Mouse (Mus musculus) R1 (cell line): ENCODE data around the gene Cdk8.
A peak's percentile ranks its signal among the peaks of the same experiment; 100 is the strongest.

Source experiments
- DNase-seq: peaks from one replicate; pipeline ENCODE4 v3.0.0-alpha.2; 2018; ENCODE audit warnings: low read depth, low spot score

Gene Cdk8

DNA sequence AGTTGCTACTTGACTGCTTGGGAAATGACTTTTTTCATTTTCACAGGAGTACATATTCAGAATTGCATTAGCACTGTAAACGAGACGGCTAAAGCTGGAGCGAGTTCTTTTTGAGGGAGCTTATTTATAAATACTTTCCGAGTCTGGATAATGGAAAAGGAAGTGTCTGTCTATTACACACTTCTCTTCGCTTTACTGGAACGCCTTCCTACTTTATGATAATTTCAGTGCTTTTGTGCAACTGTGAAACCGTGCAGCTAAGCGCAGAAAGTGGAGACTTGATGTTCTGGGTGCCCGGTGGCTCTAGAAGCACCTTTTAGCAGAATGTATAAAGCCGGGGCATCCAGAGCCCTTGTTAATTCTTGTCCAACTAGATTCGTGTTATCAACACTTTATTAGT lies 1.8 kb downstream of the Cdk8 start:
- no peak for DNase-seq

DNA sequence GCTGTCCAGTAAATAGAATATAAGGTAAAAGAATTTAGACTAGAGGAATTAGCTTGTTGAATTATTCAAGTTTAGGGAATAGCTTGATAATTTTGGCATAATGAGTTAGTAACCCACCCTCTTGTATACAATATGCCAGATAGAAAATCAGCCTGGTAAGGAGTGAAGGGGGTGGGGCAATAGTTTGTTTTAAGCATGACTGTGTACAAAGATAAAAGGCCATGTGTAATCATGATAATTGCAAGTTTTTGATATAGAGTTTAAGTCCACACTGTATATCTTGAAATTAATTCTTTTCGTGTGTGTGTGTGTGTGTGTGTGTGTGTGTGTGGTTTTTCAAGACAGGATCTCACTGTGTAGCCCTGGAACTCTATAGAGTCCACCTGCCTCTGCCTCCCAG lies 3.3 kb downstream of the Cdk8 start:
- DNase-seq, result no peak

- no peak for DNase-seq
Observed at GRCm38 (mm10) chr5:146238274-146238673, 7.2 kb downstream of the Cdk8 start.

DNA sequence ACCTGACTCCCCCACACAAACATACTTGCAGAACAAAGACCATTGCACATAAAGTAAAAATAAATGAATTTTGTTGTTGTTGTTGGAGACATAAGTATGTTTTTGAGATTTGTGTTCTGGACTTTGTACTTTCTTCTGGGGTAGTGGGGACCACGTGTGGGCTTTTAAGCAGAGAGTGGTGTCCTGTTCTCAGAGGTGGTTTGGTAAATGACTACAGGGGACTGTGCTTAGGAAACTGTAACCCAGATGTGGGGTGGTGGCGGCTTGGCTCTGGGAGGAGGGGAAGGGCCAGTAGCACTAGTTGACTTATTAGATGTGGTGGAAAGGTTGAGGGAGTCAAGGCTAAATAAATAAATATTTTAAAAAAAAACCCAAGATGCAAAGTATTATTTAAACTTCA lies 9.7 kb downstream of the Cdk8 start:
- DNase-seq, result no peak

DNA sequence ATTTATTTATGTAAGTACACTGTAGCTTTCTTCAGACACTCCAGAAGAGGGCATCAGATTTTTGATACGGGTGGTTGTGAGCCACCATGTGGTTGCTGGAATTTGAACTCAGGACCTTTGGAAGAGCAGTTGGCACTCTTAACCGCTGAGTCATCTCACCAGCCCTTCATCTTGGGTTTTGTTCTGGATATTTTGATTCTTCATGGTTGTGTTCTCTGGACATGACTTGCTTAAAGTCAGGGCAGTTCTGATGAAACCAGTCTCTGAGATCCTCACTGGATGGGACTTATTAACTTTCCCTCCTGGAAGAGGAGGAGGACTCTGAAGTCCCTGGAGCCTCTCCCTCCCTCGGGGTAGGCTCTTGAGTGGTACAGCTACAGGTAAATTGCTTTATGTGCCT lies 10.2 kb downstream of the Cdk8 start:
- DNase-seq, result no peak

DNA sequence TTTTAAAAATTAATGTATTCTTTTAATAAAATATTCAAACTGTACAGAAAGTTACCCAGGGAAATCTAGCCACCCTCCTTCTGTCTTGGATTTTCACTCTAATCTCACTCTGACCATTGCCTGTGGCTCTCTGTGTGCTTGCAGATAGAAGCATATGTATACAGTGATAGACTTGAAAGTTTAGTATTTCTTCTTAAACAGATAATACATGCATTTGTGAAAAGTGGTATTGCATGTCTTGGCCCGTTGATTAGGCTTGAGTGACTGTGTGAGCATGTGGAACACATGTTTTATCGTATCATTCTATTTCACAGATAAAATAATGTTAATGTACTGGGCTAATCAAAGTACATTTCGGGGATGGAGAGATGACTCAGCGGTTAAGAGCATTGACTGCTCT lies 14.2 kb downstream of the Cdk8 start:
- no peak for DNase-seq

DNA sequence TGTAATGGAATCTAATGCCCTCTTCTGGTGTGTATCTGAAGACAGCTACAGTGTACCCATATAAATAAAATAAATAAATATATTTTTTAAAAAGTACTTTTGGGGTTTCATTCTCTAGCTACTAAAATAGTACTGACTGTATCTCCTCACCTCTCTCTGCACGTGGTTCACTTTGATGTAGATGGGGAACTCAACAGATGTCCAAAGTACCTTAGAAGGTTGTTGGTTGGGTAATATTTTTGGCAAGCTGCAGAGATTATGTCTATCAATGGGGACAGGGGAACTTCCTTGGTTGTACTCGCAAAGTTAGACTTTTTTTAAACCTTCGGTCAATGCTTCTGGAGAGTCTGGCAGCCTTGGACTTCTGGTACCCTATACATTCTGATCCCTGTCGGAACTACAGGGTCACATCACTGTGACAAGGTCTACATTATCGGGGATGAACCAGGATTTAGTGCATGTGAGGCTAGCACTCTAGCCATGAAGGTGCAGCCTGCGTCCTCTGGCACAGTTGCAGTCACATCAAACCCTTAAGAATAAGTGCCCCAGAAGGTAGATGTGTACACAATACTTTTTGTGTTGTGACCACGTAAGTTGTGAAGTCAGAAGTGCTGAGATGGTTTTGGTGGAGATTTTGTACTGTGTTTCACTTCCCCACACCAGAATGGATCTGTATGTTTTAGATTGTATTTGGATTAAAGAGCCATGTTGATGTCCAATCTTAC lies 14.8 kb downstream of the Cdk8 start:
- no peak for DNase-seq

- DNase-seq, result no peak
Observed at GRCm38 (mm10) chr5:146246386-146246785, 15.4 kb downstream of the Cdk8 start.

DNA sequence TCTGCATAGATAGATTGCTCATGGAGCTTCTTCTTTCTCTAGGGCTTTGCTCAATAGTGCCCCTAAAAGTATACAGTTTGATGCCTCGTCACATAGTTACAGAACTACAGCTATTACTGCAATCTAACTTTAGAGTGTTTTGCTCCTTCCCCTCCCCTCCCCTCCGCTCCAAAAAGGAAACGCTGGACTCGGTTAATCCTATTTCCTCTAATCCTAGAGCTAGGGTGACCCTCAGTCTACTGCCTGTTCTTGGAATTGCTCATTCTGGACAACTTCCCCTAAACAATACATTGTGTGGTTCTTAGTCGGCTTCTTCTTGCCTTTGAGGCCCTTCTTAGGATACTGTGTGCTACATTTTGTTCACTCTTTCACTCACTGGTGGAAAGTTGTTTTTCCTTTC lies 16.7 kb downstream of the Cdk8 start:
- no peak for DNase-seq

- DNase-seq, result no peak
Observed at GRCm38 (mm10) chr5:146248746-146249145, 17.7 kb downstream of the Cdk8 start.

- peak; percentile 35 for DNase-seq
Observed at GRCm38 (mm10) chr5:146250369-146251075, 19.5 kb downstream of the Cdk8 start.

DNA sequence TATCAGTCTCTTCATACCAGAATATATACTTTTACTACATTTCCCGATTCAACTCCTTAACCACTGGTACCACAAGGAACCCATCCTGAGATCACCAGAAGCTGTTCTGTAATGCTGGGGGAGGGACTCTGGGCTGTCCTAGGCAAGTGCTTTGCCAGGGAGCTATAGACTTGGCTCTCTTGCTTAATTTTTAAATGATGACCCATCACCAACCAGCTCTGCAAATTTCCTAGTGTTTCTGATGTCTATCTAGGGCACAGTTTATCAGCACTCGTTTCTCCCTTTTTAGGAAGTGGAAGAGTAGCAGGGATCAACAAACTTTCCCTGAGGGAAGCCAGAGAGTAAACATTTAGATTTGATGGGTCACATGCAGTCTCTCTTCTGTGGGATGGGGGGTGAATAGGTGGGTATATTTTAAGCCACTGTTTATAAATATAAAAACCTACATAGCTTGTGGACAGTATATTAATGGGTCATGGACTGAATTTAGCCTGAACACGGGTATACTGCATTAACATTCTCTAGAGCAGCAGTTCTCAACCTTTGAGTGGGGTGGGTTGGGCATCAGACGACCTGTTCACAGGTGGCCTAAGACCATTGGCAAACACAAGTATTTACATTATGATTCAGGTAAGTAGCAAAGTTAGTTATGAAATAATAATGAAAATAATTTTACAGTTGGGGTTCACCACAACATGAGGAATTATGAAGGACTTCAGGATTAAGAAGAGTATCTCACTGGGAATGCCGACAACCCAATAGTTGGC lies 20.8 kb downstream of the Cdk8 start:
- no peak for DNase-seq

DNA sequence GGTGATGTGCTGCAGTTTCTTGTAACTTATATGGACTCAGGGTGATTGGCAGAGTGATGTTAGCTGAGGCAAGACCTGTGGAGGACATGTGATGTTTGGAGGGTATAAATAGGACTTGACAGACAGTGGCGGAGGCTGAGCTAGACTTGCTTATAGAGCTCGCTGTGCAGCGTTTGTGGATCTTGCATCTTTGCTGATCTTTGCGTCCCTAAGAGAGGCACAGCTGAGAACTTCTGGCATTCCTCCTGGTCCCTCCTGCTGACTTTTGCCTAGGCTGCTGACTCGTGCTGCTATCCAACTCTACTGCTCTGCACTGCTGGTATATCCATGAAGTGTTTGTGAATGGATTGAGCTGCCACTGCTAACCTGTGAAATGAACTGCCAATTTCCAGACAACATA lies 22.6 kb downstream of the Cdk8 start:
- DNase-seq, result no peak

DNA sequence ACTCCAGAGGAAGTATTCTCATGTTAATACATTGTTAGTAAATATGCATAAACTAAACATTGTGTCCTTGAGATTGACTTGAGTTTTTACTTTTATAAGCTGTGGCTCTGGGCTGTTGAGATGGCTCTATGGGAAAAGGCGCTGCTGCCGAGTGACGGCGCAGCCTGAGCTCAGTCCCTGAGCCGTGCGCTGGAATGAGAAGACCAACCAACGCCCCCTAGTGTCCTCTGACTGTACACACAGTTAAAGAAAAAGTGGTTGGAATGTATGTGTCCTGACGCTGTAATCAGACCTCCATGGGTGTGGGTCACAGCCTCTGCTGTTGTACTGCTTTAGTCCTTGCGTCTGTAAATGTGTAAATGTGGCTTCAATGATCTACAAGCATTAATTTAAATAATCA lies 29.0 kb downstream of the Cdk8 start:
- peak; percentile 89 for DNase-seq

- peak; percentile 25 for DNase-seq
Observed at GRCm38 (mm10) chr5:146265934-146266591, 35.0 kb downstream of the Cdk8 start.

- DNase-seq, result no peak
Observed at GRCm38 (mm10) chr5:146267776-146268175, 36.7 kb downstream of the Cdk8 start.

GRCm38 (mm10) chr5:146270593-146270992 lies 39.6 kb downstream of the Cdk8 start:
- peak; percentile 32 for DNase-seq

DNA sequence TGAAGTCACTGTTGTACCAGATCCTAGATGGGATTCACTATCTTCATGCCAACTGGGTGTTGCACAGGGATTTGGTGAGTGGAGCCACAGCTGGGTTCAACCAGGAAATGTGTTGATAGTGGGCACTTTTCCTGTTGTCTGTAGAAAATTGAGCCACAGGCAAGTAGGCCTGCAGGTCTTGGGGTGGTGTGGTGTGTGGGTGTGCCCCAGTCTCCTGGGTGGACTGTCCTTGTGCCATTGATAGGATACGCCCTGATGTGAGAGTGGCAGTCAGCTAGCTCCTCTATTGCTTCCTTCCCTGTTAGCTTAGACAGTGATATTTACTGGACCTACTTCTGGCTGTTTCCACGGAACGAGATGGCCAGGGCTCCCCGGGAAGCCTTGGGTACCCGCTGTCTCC lies 40.6 kb downstream of the Cdk8 start:
- DNase-seq, result no peak

DNA sequence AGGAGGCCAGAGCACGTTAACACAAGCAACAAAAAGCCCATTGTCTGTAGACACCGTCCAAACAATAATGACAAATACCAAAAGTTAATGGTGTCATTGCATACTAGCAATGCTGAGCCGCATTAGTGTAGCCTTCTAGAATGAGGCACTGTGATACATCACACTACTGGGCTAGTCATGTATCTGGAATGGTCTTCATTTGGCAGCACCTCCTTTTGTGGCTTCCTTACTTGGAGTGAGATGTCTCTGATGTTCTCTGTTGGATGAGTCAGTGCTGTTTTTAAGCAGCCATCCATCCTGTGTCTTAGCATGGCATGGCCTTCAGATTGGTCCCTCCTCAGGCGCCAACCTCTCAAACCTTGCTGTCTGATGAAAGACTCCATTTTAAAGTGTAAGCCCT lies 42.1 kb downstream of the Cdk8 start:
- no peak for DNase-seq

- no peak for DNase-seq
Observed at GRCm38 (mm10) chr5:146274420-146275045, 43.5 kb downstream of the Cdk8 start.

- DNase-seq, result no peak
Observed at GRCm38 (mm10) chr5:146277513-146277912, 46.5 kb downstream of the Cdk8 start.

DNA sequence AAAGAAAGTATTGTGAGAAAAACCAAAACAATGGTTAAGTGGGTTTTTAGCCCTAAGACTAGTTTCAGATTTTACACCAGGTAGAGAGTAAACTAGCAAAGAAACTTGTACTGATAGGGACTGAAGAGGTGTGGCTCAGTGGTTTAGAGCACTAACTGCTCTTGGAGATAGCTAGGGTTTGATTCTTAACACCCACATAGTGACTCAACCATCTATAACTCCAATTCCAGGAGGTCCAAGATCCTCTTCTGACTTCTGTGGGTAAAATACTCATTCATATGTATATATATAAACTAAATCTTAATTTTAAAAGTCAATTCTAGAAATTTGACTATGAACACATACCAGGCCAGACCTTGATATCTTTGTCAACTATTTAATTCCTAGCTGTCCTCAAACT lies 49.0 kb downstream of the Cdk8 start:
- DNase-seq, result no peak
